Mouse (Mus musculus): ENCODE data around the gene Atp13a1.

DNA sequence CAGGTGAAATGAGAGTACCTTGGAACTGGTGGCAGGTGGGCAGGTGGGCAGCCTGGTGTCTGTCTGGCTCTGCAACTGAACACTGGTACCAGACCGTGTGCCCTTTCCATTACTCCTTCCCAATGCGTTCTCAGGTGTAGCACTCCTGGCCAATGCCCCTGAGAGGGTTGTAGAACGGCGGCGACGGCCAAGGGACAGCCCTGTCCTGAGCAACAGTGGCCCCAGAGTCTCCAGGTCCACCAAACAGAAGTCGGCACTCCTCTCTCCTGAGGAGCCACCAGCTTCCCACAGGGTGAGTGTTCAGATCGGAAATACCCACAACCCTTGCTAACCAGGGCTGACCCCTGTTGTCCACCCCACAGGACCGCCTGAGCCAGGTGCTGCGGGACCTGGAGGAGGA, 14.1 kb downstream of the Atp13a1 start:
- TF ChIP-seq CTCF (IDR thresholded peaks at IDR 0.05), result no peak
- no peak for TF ChIP-seq EP300 (IDR thresholded peaks at IDR 0.05)
